Mouse (Mus musculus) forebrain, embryonic 16.5 days (tissue): ENCODE results near the gene Mettl21a. TPM values are rescaled to one million over a fixed set of nuclear protein-coding genes. Genes with fewer than 3 reads are reported as not detected.

Experiments
- ATAC-seq: fragments of 200-750 bp; cut with Nextera tagmentation; 2 replicates; pipeline ENCODE4 v1.8.0; 2017; ENCODE audit warnings: mild to moderate bottlenecking, moderate library complexity
- H3K27ac ChIP-seq: fragments of 300-500 bp; sonication (generic); 2 replicates; pipeline ENCODE4 v1.5.1; 2014; ENCODE audit warnings: low read length, control low read depth
- H3K27me3 ChIP-seq: fragments of 300-500 bp; sonication (generic); replicated peaks from 2 replicates; pipeline ENCODE4 v1.6.1; 2014; ENCODE audit warnings: low read length; ENCODE audit not compliant: control insufficient read depth, insufficient read depth
- H3K36me3 ChIP-seq: fragments of 300-500 bp; sonication (generic); 2 replicates; pipeline ENCODE4 v1.6.1; 2014; ENCODE audit not compliant: control insufficient read depth, insufficient read depth
- H3K4me1 ChIP-seq: fragments of 300-500 bp; sonication (generic); replicated peaks from 2 replicates; pipeline ENCODE4 v1.6.1; 2014; ENCODE audit warnings: low read length; ENCODE audit not compliant: control insufficient read depth, insufficient read depth
- H3K4me2 ChIP-seq: fragments of 300-500 bp; sonication (generic); 2 replicates; pipeline ENCODE4 v1.6.1; 2014; ENCODE audit warnings: mild to moderate bottlenecking, low read length, control low read depth
- H3K4me3 ChIP-seq: fragments of 300-500 bp; sonication (generic); replicated peaks from 2 replicates; pipeline ENCODE4 v1.5.1; 2014; ENCODE audit warnings: mild to moderate bottlenecking, low read length, control low read depth
- H3K9ac ChIP-seq: fragments of 300-500 bp; sonication (generic); replicated peaks from 2 replicates; pipeline ENCODE4 v1.6.1; 2014; ENCODE audit warnings: low read depth, low read length, control low read depth
- H3K9me3 ChIP-seq: fragments of 300-500 bp; sonication (generic); 2 replicates; pipeline ENCODE4 v1.6.1; 2016; ENCODE audit warnings: low read length; ENCODE audit not compliant: control insufficient read depth
- WGBS: fragments of 180-500 bp; shearing (Covaris S2); extraction: QIAGEN DNeasy Blood & Tissue Kit; methylation state at CpG from one replicate; pipeline ENCODE4 v1.1.7; 2014; 5-methylcytosine and 5-hydroxymethylcytosine counted together
- polyA plus RNA-seq: library from polyadenylated mRNA; unstranded; fragments of >200 nt; fragmentation: Nextera tagmentation; extraction: Ambion mirVana; gene quantifications from 2 replicates; pipeline ENCODE4 v1.2.1, GENCODE M21; 2015

The Mettl21a gene
- polyA plus RNA-seq, 1 experiment from 2014 or later, result 21.2 TPM

- Histone ChIP-seq H3K27me3 (no peaks in the 10 kb centered on the region), H3K36me3 (0 out of 2 replicates have a peak, but pooled peaks cover 2% of the 10 kb centered on the region), H3K4me2 (peak overlapping the region; percentile 65), H3K9me3 (no peaks in the 10 kb centered on the region), H3K4me3 (peak overlapping the region; percentile 92), H3K9ac (peak overlapping the region; percentile 99), H3K4me1 (peaks cover 20% of the 10 kb centered on the region), H3K27ac (peak overlapping the region; percentile 98)
- 2% methylated on average over 8 of the region's 8 CpGs for WGBS
- ATAC-seq, result peak; percentile 7; the same call in 1 of the 2 replicates
These were observed 536 bp downstream of the Mettl21a start for GRCm38 (mm10) chr1:64616531-64616880.

DNA sequence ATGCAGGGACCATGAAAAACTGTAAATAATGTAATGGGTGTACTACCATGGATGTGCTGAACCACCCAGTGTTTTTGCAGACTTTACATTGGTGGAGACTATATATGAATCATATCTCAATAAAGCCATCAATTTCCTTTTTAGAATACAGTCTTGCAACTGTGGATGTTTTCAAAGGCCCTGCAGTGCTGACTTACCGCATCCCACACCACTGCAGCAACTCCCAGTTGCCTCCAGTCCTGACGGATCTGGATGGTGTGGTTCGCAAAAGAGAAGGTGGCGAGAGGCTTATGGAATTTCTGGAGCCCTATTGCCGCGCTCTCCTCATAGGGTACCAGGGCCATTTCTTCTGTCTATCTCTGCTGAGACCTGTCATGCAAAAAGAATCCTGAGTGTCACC is 966 bp downstream of the Mettl21a start:
- 59% methylated on average over 6 of the region's 6 CpGs for WGBS
- Histone ChIP-seq H3K27me3 (no peaks in the 10 kb centered on the region), H3K4me1 (peaks cover 20% of the 10 kb centered on the region), H3K9ac (peak overlapping the region; percentile 99), H3K27ac (no peak overlapping the region; the same call in 1 of the 2 replicates), H3K36me3 (0 out of 2 replicates have a peak, but pooled peaks cover 2% of the 10 kb centered on the region), H3K4me2 (peak overlapping the region; percentile 65), H3K4me3 (peak overlapping the region; percentile 92), H3K9me3 (no peaks in the 10 kb centered on the region)
- no peak for ATAC-seq

DNA sequence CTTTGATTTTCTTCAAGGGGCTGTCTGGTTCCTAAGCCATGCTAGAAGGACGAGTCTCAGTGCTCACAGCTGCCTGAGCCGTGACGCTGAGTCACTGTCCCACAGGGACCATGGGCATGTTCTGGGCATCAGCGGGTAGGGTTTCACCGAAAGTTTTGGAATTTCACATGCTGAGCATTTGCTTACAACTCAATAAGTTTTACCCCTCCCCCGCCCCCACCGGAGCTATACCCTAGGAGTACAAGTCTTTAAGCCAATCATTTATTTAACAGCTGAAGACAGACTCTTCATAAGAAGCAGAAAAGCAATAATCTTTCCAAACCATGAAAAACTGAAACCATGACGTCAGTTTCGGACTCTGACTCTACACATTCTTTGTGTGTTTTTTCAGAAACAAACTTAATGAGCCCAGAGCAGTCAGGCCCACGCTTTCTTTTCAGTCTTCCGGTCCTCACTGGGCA is 1.5 kb downstream of the Mettl21a start:
- no peak for ATAC-seq
- peaks cover 20% of the 10 kb centered on the region for H3K4me1 ChIP-seq
- H3K27ac ChIP-seq, result no peak overlapping the region
- H3K4me2 ChIP-seq, result no peak overlapping the region
- H3K9me3 ChIP-seq, result no peaks in the 10 kb centered on the region
- H3K27me3 ChIP-seq, result no peaks in the 10 kb centered on the region
- H3K9ac ChIP-seq, result no peak overlapping the region
- 0 out of 2 replicates have a peak, but pooled peaks cover 2% of the 10 kb centered on the region for H3K36me3 ChIP-seq
- 78% methylated on average over 11 of the region's 11 CpGs for WGBS
- no peak overlapping the region for H3K4me3 ChIP-seq

- ATAC-seq, result no peak
- H3K4me3 ChIP-seq, result no peak overlapping the region
- no peak overlapping the region for H3K9ac ChIP-seq
- H3K27me3 ChIP-seq, result no peaks in the 10 kb centered on the region
- H3K4me1 ChIP-seq, result peaks cover 20% of the 10 kb centered on the region
- H3K27ac ChIP-seq, result no peak overlapping the region
- no peaks in the 10 kb centered on the region for H3K9me3 ChIP-seq
- 82% methylated on average over 10 of the region's 10 CpGs for WGBS
- H3K4me2 ChIP-seq, result no peak overlapping the region
- H3K36me3 ChIP-seq, result 0 out of 2 replicates have a peak, but pooled peaks cover 2% of the 10 kb centered on the region
These were observed 2.2 kb downstream of the Mettl21a start for GRCm38 (mm10) chr1:64614801-64615345.

GRCm38 (mm10) chr1:64614311-64614710 is 2.7 kb downstream of the Mettl21a start:
- Histone ChIP-seq H3K4me1 (peaks cover 21% of the 10 kb centered on the region), H3K9ac (no peak overlapping the region), H3K27me3 (no peaks in the 10 kb centered on the region), H3K27ac (no peak overlapping the region), H3K9me3 (no peaks in the 10 kb centered on the region), H3K36me3 (peaks cover 2% of the 10 kb centered on the region; the same call in 1 of the 2 replicates), H3K4me3 (no peak overlapping the region), H3K4me2 (no peak overlapping the region)
- ATAC-seq, result no peak
- 91% methylated on average over 9 of the region's 9 CpGs for WGBS

GRCm38 (mm10) chr1:64609976-64610375 is 7.1 kb downstream of the Mettl21a start:
- Histone ChIP-seq H3K27me3 (no peaks in the 10 kb centered on the region), H3K4me3 (no peak overlapping the region), H3K9ac (no peak overlapping the region)

DNA sequence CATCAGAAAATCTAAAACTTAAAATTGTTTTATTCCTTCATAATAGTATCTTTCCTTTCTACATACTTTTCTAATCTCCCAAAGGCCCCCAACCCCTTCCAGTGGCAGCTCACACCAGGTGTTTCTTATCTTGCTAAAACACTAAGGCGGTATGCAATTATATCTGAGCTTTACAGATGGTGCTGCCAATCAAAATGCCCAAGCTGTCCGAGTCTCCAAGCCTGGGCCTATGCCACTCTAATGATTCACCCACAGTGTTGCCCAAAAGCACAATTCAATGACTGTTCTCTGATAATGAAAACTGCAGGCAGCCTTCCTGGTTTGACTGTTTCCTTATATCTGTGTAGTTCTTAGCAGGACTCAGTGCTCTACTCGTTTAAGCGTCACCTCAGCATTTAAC is 7.9 kb downstream of the Mettl21a start:
- Histone ChIP-seq H3K27me3 (no peaks in the 10 kb centered on the region), H3K4me3 (no peak overlapping the region), H3K36me3 (peaks cover 4% of the 10 kb centered on the region; the same call in 1 of the 2 replicates), H3K9me3 (no peaks in the 10 kb centered on the region), H3K27ac (no peak overlapping the region), H3K4me1 (peaks cover 3% of the 10 kb centered on the region; the same call in 1 of the 2 replicates), H3K4me2 (no peak overlapping the region), H3K9ac (no peak overlapping the region)
- ATAC-seq, result no peak
- 70% methylated on average over 4 of the region's 4 CpGs for WGBS

More at GRCm38 (mm10) chr1:64609976-64610375, 7.1 kb downstream of the Mettl21a start:
- 92% methylated on average over 9 of the region's 9 CpGs for WGBS
- H3K36me3 ChIP-seq, result peaks cover 4% of the 10 kb centered on the region; the same call in 1 of the 2 replicates
- H3K9me3 ChIP-seq, result no peaks in the 10 kb centered on the region
- peaks cover 3% of the 10 kb centered on the region; the same call in 1 of the 2 replicates for H3K4me1 ChIP-seq
- no peak for ATAC-seq
- H3K4me2 ChIP-seq, result no peak overlapping the region
- no peak overlapping the region for H3K27ac ChIP-seq

DNA sequence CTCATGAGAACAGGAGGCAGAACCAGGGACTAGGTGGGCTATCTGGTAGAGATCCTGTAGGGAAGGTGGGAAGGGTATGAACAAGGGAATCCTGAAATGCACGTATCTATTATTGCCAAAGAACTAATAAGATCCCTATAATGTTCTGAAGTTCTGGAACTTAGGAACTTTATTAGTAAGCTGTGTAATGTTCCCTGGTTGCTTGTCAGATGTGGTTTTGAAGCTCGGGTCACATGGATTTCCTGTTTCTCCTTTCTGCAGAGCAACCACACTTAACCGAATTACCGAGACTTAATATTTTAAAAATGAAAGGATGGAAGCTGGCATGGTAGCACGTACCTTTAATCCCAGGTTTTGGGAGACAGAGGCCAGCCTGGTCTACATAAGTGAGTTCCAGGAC is 13.7 kb downstream of the Mettl21a start:
- 95% methylated on average over 5 of the region's 5 CpGs for WGBS
- Histone ChIP-seq H3K27ac (no peak overlapping the region), H3K27me3 (no peaks in the 10 kb centered on the region), H3K36me3 (peaks cover 6% of the 10 kb centered on the region; the same call in 1 of the 2 replicates), H3K9me3 (no peaks in the 10 kb centered on the region), H3K9ac (no peak overlapping the region), H3K4me3 (no peak overlapping the region), H3K4me2 (no peak overlapping the region), H3K4me1 (no peaks in the 10 kb centered on the region)
- no peak for ATAC-seq

DNA sequence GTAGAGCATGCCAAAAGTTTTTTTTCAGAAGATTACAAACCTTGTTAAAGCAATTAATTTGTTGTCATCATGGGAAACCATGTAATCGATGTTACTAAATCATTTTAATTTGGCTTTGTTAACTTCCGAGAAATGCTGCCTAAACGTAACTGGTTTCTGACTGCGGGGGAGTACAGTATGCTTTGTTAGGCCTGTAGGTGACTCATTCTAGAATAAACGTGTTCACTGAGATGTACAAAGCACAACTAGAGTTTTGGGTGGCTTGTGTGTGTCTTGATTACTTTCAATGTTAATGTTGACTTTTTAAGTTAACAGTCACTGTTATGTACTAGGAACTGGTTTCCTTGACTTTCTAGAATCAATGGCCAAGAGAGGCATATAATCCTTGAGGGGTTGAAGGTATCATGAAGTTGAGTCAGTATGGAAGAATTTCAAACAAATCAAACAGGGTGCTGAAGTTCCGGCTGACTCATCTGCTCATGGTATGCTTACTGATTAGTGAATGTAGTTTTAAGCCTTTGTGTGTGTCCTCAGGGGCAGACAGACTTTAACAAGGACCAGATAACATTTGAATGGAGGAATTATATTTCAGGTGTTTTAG is 15.7 kb downstream of the Mettl21a start:
- no peak overlapping the region for H3K4me3 ChIP-seq
- H3K9ac ChIP-seq, result no peak overlapping the region
- ATAC-seq, result no peak
- H3K4me1 ChIP-seq, result no peaks in the 10 kb centered on the region
- H3K4me2 ChIP-seq, result no peak overlapping the region
- 89% methylated on average over 6 of the region's 6 CpGs for WGBS
- H3K27me3 ChIP-seq, result no peaks in the 10 kb centered on the region
- peaks cover 6% of the 10 kb centered on the region; the same call in 1 of the 2 replicates for H3K36me3 ChIP-seq
- H3K27ac ChIP-seq, result no peak overlapping the region
- H3K9me3 ChIP-seq, result no peaks in the 10 kb centered on the region
